ENCODE assay signal across 8 mouse cellular contexts in the genomic region with DNA sequence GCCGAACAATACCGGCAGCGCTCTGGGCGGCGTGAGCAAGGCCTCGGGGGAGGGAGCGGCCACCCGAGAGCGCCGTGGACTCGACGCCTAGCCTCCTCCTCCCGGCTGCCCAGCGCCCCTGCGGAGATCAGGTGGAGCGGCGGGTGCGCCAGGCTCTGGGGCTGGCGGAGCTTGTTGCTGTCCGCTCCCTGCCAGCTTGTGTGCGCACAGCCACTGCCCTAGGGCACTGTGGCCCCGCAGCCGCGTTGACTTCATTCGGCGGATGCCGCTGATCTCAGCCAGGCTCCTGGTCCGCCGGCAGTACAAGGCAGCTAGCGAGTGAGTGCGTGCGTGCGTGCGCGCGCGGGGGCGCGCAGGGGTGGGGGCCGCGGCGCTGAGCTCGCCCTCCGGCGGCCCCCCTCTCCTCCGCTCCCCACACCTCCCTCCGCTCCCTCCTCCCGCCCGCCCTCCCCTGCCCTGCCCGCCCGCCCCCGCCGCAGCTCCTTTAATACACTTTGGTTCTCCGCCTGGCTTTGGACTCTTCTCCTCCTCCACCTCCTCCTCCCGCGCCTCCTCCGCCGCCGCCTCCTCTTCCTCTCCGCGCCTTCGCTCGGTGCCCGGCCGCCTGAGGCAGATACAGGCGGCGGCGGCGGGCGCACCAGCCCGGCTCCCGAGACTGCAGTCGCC. TPM values are rescaled to one million over a fixed set of nuclear protein-coding genes. Genes with fewer than 3 reads are reported as not detected.
DNase-seq lines count a peak whose midpoint lies in the region; ATAC-seq and TF ChIP-seq lines count a peak whose summit lies in the region.

Gene Zic2 (plus strand): TSS at position 545 of the 666 bp plus-strand sequence.

- in situ Hi-C loops in ES-E14 (cut with MboI; ENCODE audit: low sequenced_read_pairs in 2 of 2, unreplicated experiment in 2 of 2): no loop called here

- H3K27me3 ChIP-seq in heart, embryonic 13.5 days (replicated peaks): peaks cover 98% of the 10 kb centered on the region
- H3K27me3 ChIP-seq in hindbrain, postnatal 0 days (ENCODE audit: insufficient read depth, low read length): 0 out of 2 replicates have a peak, but pooled peaks cover 5% of the 10 kb centered on the region
- H3K27me3 ChIP-seq in liver, embryonic 12.5 days (replicated peaks): peaks cover 100% of the 10 kb centered on the region
- H3K27me3 ChIP-seq in small intestine, adult 2 months (ENCODE audit: control insufficient read depth, insufficient read depth, low read length): peaks cover 82% of the 10 kb centered on the region

- no peak for TF ChIP-seq CTCF in hindbrain, postnatal 0 days (IDR thresholded peaks at IDR 0.05; ENCODE audit: low read depth)
- no peak for TF ChIP-seq CTCF in small intestine, adult 2 months (IDR thresholded peaks at IDR 0.05; ENCODE audit: extremely low read depth, insufficient read length, insufficient replicate concordance, low read depth, low read length)

- H3K4me3 ChIP-seq in heart, embryonic 13.5 days: peak within 1 kb of the TSS; percentile 56
- peak within 1 kb of the TSS; percentile 68 to 76 for H3K4me3 ChIP-seq in ES-E14 (ENCODE audit: insufficient read depth in 1 of 2, low read depth in 1 of 2, low read length in 2 of 2, poor library complexity in 1 of 2, severe bottlenecking in 1 of 2)
- peak within 1 kb of the TSS; percentile 60 for H3K4me3 ChIP-seq in hindbrain, postnatal 0 days (ENCODE audit: low read length)
- H3K4me3 ChIP-seq in liver, embryonic 12.5 days: peak within 1 kb of the TSS; percentile 36
- H3K4me3 ChIP-seq in small intestine, adult 2 months (ENCODE audit: low read depth, low read length): peak within 1 kb of the TSS; percentile 52

- no peak for TF ChIP-seq POLR2A in small intestine, adult 2 months (IDR thresholded peaks at IDR 0.05; ENCODE audit: low read depth, low read length)

- ATAC-seq in heart, embryonic 13.5 days (ENCODE audit: extremely low read depth, insufficient number of reproducible peaks, low FRiP score, low TSS enrichment): no peak
- ATAC-seq in hindbrain, postnatal 0 days: peak; percentile 81
- ATAC-seq in liver, embryonic 12.5 days: no peak

- H3K27ac ChIP-seq in heart, embryonic 13.5 days (replicated peaks): no peak within 1 kb of the TSS
- peak within 1 kb of the TSS; percentile 73 for H3K27ac ChIP-seq in ES-E14 (ENCODE audit: insufficient read depth, low read depth, low read length, poor library complexity, severe bottlenecking)
- peak within 1 kb of the TSS; percentile 89 for H3K27ac ChIP-seq in hindbrain, postnatal 0 days
- H3K27ac ChIP-seq in liver, embryonic 12.5 days: no peak within 1 kb of the TSS
- H3K27ac ChIP-seq in small intestine, adult 2 months (ENCODE audit: insufficient read depth, low read depth, low read length): no peak within 1 kb of the TSS

- peak within 1 kb of the TSS; percentile 17; the same call in 1 of the 2 replicates for H3K9ac ChIP-seq in heart, embryonic 13.5 days
- peak within 1 kb of the TSS; percentile 70 for H3K9ac ChIP-seq in ES-E14 (ENCODE audit: insufficient read depth, low read depth, low read length, poor library complexity, severe bottlenecking)
- H3K9ac ChIP-seq in hindbrain, postnatal 0 days (replicated peaks; ENCODE audit: low read length): peak within 1 kb of the TSS; percentile 89
- H3K9ac ChIP-seq in liver, embryonic 12.5 days: no peak within 1 kb of the TSS

- H3K9me3 ChIP-seq in heart, embryonic 13.5 days: no peaks in the 10 kb centered on the region
- H3K9me3 ChIP-seq in ES-E14 (ENCODE audit: control insufficient read depth, insufficient read depth, low read depth, low read length): no peaks in the 10 kb centered on the region
- no peaks in the 10 kb centered on the region for H3K9me3 ChIP-seq in hindbrain, postnatal 0 days (ENCODE audit: low read length)
- no peaks in the 10 kb centered on the region for H3K9me3 ChIP-seq in liver, embryonic 12.5 days (replicated peaks)

- under 1% methylated on average over 47 of the region's 73 CpGs for WGBS in heart, embryonic 13.5 days
- 4% methylated on average over 48 of the region's 73 CpGs for WGBS in hindbrain, postnatal 0 days
- under 1% methylated on average over 51 of the region's 73 CpGs for WGBS in liver, embryonic 12.5 days (ENCODE audit: insufficient replicate concordance)
- WGBS in small intestine, adult 2 months: 1% methylated on average over 64 of the region's 73 CpGs

- DNase-seq in heart, adult 11 months: no peak
- DNase-seq in ES-E14 (ENCODE audit: low read depth, low spot score): no peak
- DNase-seq in embryo, embryonic 10 days (ENCODE audit: low spot score): peak; percentile 81
- peak; percentile 88 for DNase-seq in hindbrain, postnatal 0 days (ENCODE audit: low spot score)
- DNase-seq in lung, adult 18-20 months: no peak

- H3K4me2 ChIP-seq in heart, embryonic 13.5 days: peak within 1 kb of the TSS; percentile 79
- peak within 1 kb of the TSS; percentile 68 for H3K4me2 ChIP-seq in hindbrain, postnatal 0 days (ENCODE audit: low read depth, low read length)
- peak within 1 kb of the TSS; percentile 63 for H3K4me2 ChIP-seq in liver, embryonic 12.5 days

- peaks cover 35% of the 10 kb centered on the region for H3K4me1 ChIP-seq in heart, embryonic 13.5 days
- H3K4me1 ChIP-seq in ES-E14 (ENCODE audit: control insufficient read depth in 2 of 2, insufficient read depth in 2 of 2, low read length in 2 of 2, poor library complexity in 1 of 2): peaks cover 0 to 3% of the 10 kb centered on the region in 2 experiments; a peak in 2 of 4 replicates
- no peaks in the 10 kb centered on the region for H3K4me1 ChIP-seq in hindbrain, postnatal 0 days (ENCODE audit: insufficient read depth, low read length)
- peaks cover 20% of the 10 kb centered on the region for H3K4me1 ChIP-seq in liver, embryonic 12.5 days
- peaks cover 9% of the 10 kb centered on the region for H3K4me1 ChIP-seq in small intestine, adult 2 months (ENCODE audit: control insufficient read depth, insufficient read depth, insufficient read length, low read length)

- H3K36me3 ChIP-seq in heart, embryonic 13.5 days: no peaks in the 10 kb centered on the region
- H3K36me3 ChIP-seq in ES-E14 (ENCODE audit: control insufficient read depth, insufficient read depth, low read length, poor library complexity, severe bottlenecking): peaks cover 12% of the 10 kb centered on the region
- no peaks in the 10 kb centered on the region; the same call in 1 of the 2 replicates for H3K36me3 ChIP-seq in hindbrain, postnatal 0 days (ENCODE audit: insufficient read depth, low read length)
- no peaks in the 10 kb centered on the region for H3K36me3 ChIP-seq in liver, embryonic 12.5 days
- no peaks in the 10 kb centered on the region for H3K36me3 ChIP-seq in small intestine, adult 2 months (ENCODE audit: control insufficient read depth, insufficient read depth, low read length)

TF ChIP-seq in ES-E14, 5 proteins besides CTCF, POLR2A, EP300 and RAD21:
- TF ChIP-seq MAFK (IDR thresholded peaks at IDR 0.05; ENCODE audit: insufficient read depth, low read depth, low read length) (no peak), HCFC1 (IDR thresholded peaks at IDR 0.05; ENCODE audit: borderline replicate concordance, insufficient read depth, low read length) (peak; percentile 66; the same call in 1 of the 2 replicates)

RNA-seq across cellular contexts. Expression of gene Zic2, which starts in this region (rescaled TPM):
- polyA plus RNA-seq in heart, embryonic 13.5 days (2015; fragmentation: Nextera tagmentation; extraction: Ambion mirVana): not detected in 2 replicates
- 17.3 and 22.1 TPM in 2 replicates for total RNA-seq in ES-E14 (2012; rRNA removed)
- 234 TPM in 2 replicates for total RNA-seq in hindbrain, postnatal 0 days (2014; rRNA removed)
- polyA plus RNA-seq in hindbrain, postnatal 0 days (2015; fragmentation: Nextera tagmentation; extraction: Ambion mirVana): 35.9 and 40.2 TPM in 2 replicates
- not detected in 2 replicates for polyA plus RNA-seq in liver, embryonic 12.5 days (2016; fragmentation: Nextera tagmentation; extraction: Ambion mirVana)
- not detected in 2 replicates for polyA plus RNA-seq in small intestine, adult 2 months (2012; rRNA removed)

Comparison
In these comparisons a context has a peak if more than half of its experiments do, and no peak if none do; other contexts are left out.
1. RNA of gene Zic2 (total RNA-seq): 234 TPM in hindbrain, postnatal 0 days; 17.3 to 22.1 TPM in ES-E14; every median in the first group is over 10 times any median in the second.
2. RNA of gene Zic2 (polyA plus RNA-seq): 35.9 to 40.2 TPM in hindbrain, postnatal 0 days; not detected in heart, embryonic 13.5 days, not detected in liver, embryonic 12.5 days and not detected in small intestine, adult 2 months; every median in the first group is over 10 times any median in the second.
3. H3K27ac ChIP-seq: peak in ES-E14 (single experiment) and hindbrain, postnatal 0 days (single experiment); none in heart, embryonic 13.5 days (single experiment), liver, embryonic 12.5 days (single experiment) and small intestine, adult 2 months (single experiment).
4. DNase-seq: peak in embryo, embryonic 10 days (single experiment) and hindbrain, postnatal 0 days (single experiment); none in heart, adult 11 months (single experiment), ES-E14 (single experiment) and lung, adult 18-20 months (0 of 2).
5. Peak in every context shown above with its lines, with median percentiles within 50 percentile points of each other: H3K4me2 ChIP-seq and H3K4me3 ChIP-seq.